Mouse (Mus musculus) small intestine, adult 2 months (tissue): ENCODE results near the gene Ccdc87.

ENCODE experiments used
- CTCF ChIP-seq: fragments of 200-500 bp; IDR thresholded peaks from 2 replicates; pipeline ENCODE4 v1.5.1; 2012; ENCODE audit warnings: low read depth, mild to moderate bottlenecking, control low read depth, inconsistent platforms, low read length, moderate library complexity, mixed read lengths; ENCODE audit not compliant: insufficient replicate concordance, insufficient read length; ENCODE audit errors: extremely low read depth
- POLR2A ChIP-seq: fragments of 200-500 bp; IDR thresholded peaks from 2 replicates; pipeline ENCODE4 v1.6.1; 2012; ENCODE audit warnings: low read depth, mild to moderate bottlenecking, control low read depth, inconsistent platforms, low read length, moderate library complexity

DNA sequence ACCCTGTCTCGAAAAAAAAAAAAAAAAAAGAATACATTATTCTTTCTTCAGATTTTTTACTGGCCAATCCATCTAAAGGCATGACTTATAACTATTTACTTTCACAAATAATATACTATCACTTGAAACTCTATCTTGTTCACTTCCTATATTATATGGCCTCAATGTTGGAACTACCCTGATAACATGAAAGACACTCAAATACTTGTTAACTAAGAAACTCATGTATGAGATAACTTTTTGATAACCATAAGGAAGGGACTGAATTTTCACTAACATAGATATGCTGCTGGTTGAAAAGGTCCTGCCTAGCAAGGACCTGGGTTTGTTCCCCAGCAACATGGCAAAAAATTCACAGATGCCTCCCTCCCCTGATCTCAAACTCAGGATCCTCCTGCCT is 43.2 kb upstream of the Ccdc87 start:
- TF ChIP-seq CTCF (no peak), POLR2A (no peak)
